Mouse (Mus musculus): Measurements from ENCODE around the gene Trmt2b. TPM values are rescaled to one million over a fixed set of nuclear protein-coding genes. Genes with fewer than 3 reads are reported as not detected.

Gene Trmt2b
- polyA plus RNA-seq, 2 experiments = 4.9 to 9.5 TPM

- peaks cover 28% of the 10 kb centered on the region for H3K27me3 ChIP-seq (ENCODE audit: control insufficient read depth, insufficient read depth, low read length)
- ATAC-seq (ENCODE audit: insufficient read depth) = no peak
- 17% methylated on average over 9 of the region's 9 CpGs for WGBS (ENCODE audit: insufficient replicate concordance)
- no peak overlapping the region for H3K4me3 ChIP-seq (ENCODE audit: insufficient read depth in 1 of 2, low read depth in 2 of 2, low read length in 2 of 2)
- no peak overlapping the region for H3K4me2 ChIP-seq (ENCODE audit: low read depth)
- H3K4me1 ChIP-seq (replicated peaks; ENCODE audit: control insufficient read depth in 2 of 2, insufficient read depth in 2 of 2, low read length in 1 of 2) = no peaks in the 10 kb centered on the region
- no peaks in the 10 kb centered on the region for H3K36me3 ChIP-seq (replicated peaks; ENCODE audit: control insufficient read depth, insufficient read depth, low read depth)
- no peak overlapping the region for H3K9ac ChIP-seq (replicated peaks)
- TF ChIP-seq CTCF (IDR thresholded peaks at IDR 0.05; ENCODE audit: low read depth) = no peak
- TF ChIP-seq EP300 (IDR thresholded peaks at IDR 0.05; ENCODE audit: low read depth) = no peak
- DNase-seq (ENCODE audit: low read depth in 3 of 3, low spot score in 3 of 3) = no peak
- H3K27ac ChIP-seq = no peak overlapping the region
- no peaks in the 10 kb centered on the region for H3K9me3 ChIP-seq (ENCODE audit: control insufficient read depth, low read length)
Observed at GRCm38 (mm10) chrX:134296301-134296700, 19.5 kb upstream of the Trmt2b start.

GRCm38 (mm10) chrX:134287305-134287704 is 10.5 kb upstream of the Trmt2b start:
- Histone ChIP-seq H3K4me3 (ENCODE audit: insufficient read depth in 1 of 2, low read depth in 2 of 2, low read length in 2 of 2) (no peak overlapping the region), H3K9me3 (ENCODE audit: control insufficient read depth, low read length) (no peaks in the 10 kb centered on the region), H3K27ac (no peak overlapping the region), H3K4me2 (ENCODE audit: low read depth) (no peak overlapping the region), H3K36me3 (replicated peaks; ENCODE audit: control insufficient read depth, insufficient read depth, low read depth) (no peaks in the 10 kb centered on the region), H3K27me3 (ENCODE audit: control insufficient read depth, insufficient read depth, low read length) (no peaks in the 10 kb centered on the region), H3K4me1 (replicated peaks; ENCODE audit: control insufficient read depth in 2 of 2, insufficient read depth in 2 of 2, low read length in 1 of 2) (no peaks in the 10 kb centered on the region), H3K9ac (replicated peaks) (no peak overlapping the region)
- DNase-seq (ENCODE audit: low read depth in 3 of 3, low spot score in 3 of 3) (no peak), ATAC-seq (ENCODE audit: insufficient read depth) (no peak)
- TF ChIP-seq EP300 (IDR thresholded peaks at IDR 0.05; ENCODE audit: low read depth) (no peak), CTCF (IDR thresholded peaks at IDR 0.05; ENCODE audit: low read depth) (no peak)
- 39% methylated on average over 2 of the region's 2 CpGs for WGBS (ENCODE audit: insufficient replicate concordance)

- WGBS (ENCODE audit: insufficient replicate concordance) = 51% methylated on average over 4 of the region's 4 CpGs
- ATAC-seq (ENCODE audit: insufficient read depth) = no peak
- no peak for TF ChIP-seq CTCF (IDR thresholded peaks at IDR 0.05; ENCODE audit: low read depth)
- TF ChIP-seq EP300 (IDR thresholded peaks at IDR 0.05; ENCODE audit: low read depth) = no peak
Observed at GRCm38 (mm10) chrX:134285791-134286190, 9.0 kb upstream of the Trmt2b start.

GRCm38 (mm10) chrX:134285102-134285501 is 8.3 kb upstream of the Trmt2b start:
- Histone ChIP-seq H3K9ac (replicated peaks) (no peak overlapping the region), H3K27ac (no peak overlapping the region), H3K4me2 (ENCODE audit: low read depth) (no peak overlapping the region), H3K4me3 (ENCODE audit: insufficient read depth in 1 of 2, low read depth in 2 of 2, low read length in 2 of 2) (no peak overlapping the region), H3K27me3 (ENCODE audit: control insufficient read depth, insufficient read depth, low read length) (no peaks in the 10 kb centered on the region), H3K9me3 (ENCODE audit: control insufficient read depth, low read length) (no peaks in the 10 kb centered on the region), H3K4me1 (replicated peaks; ENCODE audit: control insufficient read depth in 2 of 2, insufficient read depth in 2 of 2, low read length in 1 of 2) (no peaks in the 10 kb centered on the region), H3K36me3 (replicated peaks; ENCODE audit: control insufficient read depth, insufficient read depth, low read depth) (no peaks in the 10 kb centered on the region)
- TF ChIP-seq EP300 (IDR thresholded peaks at IDR 0.05; ENCODE audit: low read depth) (no peak), CTCF (IDR thresholded peaks at IDR 0.05; ENCODE audit: low read depth) (no peak)
- DNase-seq (ENCODE audit: low read depth in 3 of 3, low spot score in 3 of 3) (no peak), ATAC-seq (ENCODE audit: insufficient read depth) (no peak)
- WGBS (ENCODE audit: insufficient replicate concordance) = 75% methylated on average over 2 of the region's 2 CpGs

More at GRCm38 (mm10) chrX:134285791-134286190, 9.0 kb upstream of the Trmt2b start:
- no peaks in the 10 kb centered on the region for H3K27me3 ChIP-seq (ENCODE audit: control insufficient read depth, insufficient read depth, low read length)
- H3K4me2 ChIP-seq (ENCODE audit: low read depth) = no peak overlapping the region
- no peaks in the 10 kb centered on the region for H3K9me3 ChIP-seq (ENCODE audit: control insufficient read depth, low read length)
- H3K4me1 ChIP-seq (replicated peaks; ENCODE audit: control insufficient read depth in 2 of 2, insufficient read depth in 2 of 2, low read length in 1 of 2) = no peaks in the 10 kb centered on the region
- H3K4me3 ChIP-seq (ENCODE audit: insufficient read depth in 1 of 2, low read depth in 2 of 2, low read length in 2 of 2) = no peak overlapping the region
- H3K27ac ChIP-seq = no peak overlapping the region
- no peak for DNase-seq (ENCODE audit: low read depth in 3 of 3, low spot score in 3 of 3)
- H3K9ac ChIP-seq (replicated peaks) = no peak overlapping the region
- H3K36me3 ChIP-seq (replicated peaks; ENCODE audit: control insufficient read depth, insufficient read depth, low read depth) = no peaks in the 10 kb centered on the region

- no peaks in the 10 kb centered on the region for H3K9me3 ChIP-seq (ENCODE audit: control insufficient read depth, low read length)
- no peak for TF ChIP-seq CTCF (IDR thresholded peaks at IDR 0.05; ENCODE audit: low read depth)
- no peak for TF ChIP-seq EP300 (IDR thresholded peaks at IDR 0.05; ENCODE audit: low read depth)
- no peak overlapping the region for H3K27ac ChIP-seq
- H3K4me1 ChIP-seq (replicated peaks; ENCODE audit: control insufficient read depth in 2 of 2, insufficient read depth in 2 of 2, low read length in 1 of 2) = peaks cover 0 to 6% of the 10 kb centered on the region in 2 experiments; a peak in 1 of 4 replicates
- no peaks in the 10 kb centered on the region for H3K36me3 ChIP-seq (replicated peaks; ENCODE audit: control insufficient read depth, insufficient read depth, low read depth)
- no peak overlapping the region for H3K9ac ChIP-seq (replicated peaks)
- H3K4me3 ChIP-seq (ENCODE audit: insufficient read depth in 1 of 2, low read depth in 2 of 2, low read length in 2 of 2) = no peak overlapping the region
- DNase-seq (ENCODE audit: low read depth in 3 of 3, low spot score in 3 of 3) = no peak
- no peak overlapping the region for H3K4me2 ChIP-seq (ENCODE audit: low read depth)
- no peaks in the 10 kb centered on the region for H3K27me3 ChIP-seq (ENCODE audit: control insufficient read depth, insufficient read depth, low read length)
- WGBS (ENCODE audit: insufficient replicate concordance) = 67% methylated on average over 3 of the region's 3 CpGs
- no peak for ATAC-seq (ENCODE audit: insufficient read depth)
Observed at GRCm38 (mm10) chrX:134280531-134280930, 3.7 kb upstream of the Trmt2b start.
